Mouse (Mus musculus) Patski (cell line): Measurements from ENCODE around the gene Smad6. TPM values are rescaled to one million over a fixed set of nuclear protein-coding genes. Genes with fewer than 3 reads are reported as not detected.
A peak's percentile ranks its signal among the peaks of the same experiment; 100 is the strongest.

Source experiments
- ATAC-seq: fragments of 100-300 bp; one replicate; pipeline ENCODE4 v1.8.0; 2021
- CTCF ChIA-PET: fragments of 350-600 bp; sonication (Branson Sonifier 250); formaldehyde crosslinking; loops from one replicate; lab custom pipeline; 2022; ENCODE audit warnings: inconsistent platforms; lab: Charles Lee
- POLR2A ChIA-PET: fragments of 350-600 bp; sonication (Branson Sonifier 250); formaldehyde crosslinking; loops from one replicate; lab custom pipeline; 2022; ENCODE audit warnings: antibody characterized with exemption, inconsistent platforms; lab: Charles Lee
- DNase-seq: peaks from one replicate; pipeline ENCODE4 v3.0.0-alpha.2; 2011; ENCODE audit warnings: low read depth, low spot score
- H3K27me3 ChIP-seq: fragments of 371-371 bp; one replicate; pipeline ENCODE4 v1.5.1; 2021
- CTCF ChIP-seq: fragments of 100-300 bp; IDR thresholded peaks from one replicate; pipeline ENCODE4 v1.5.1; 2021
- in situ Hi-C: fragments of 300-500 bp; cut with MboI; formaldehyde crosslinking; loops from 3 replicates; pipeline ENCODE4 v1.11.1; 2018; ENCODE audit warnings: low pct_unique_long_range_greater_than_20kb, mixed read lengths
- polyA plus RNA-seq: library from polyadenylated mRNA; unstranded; gene quantifications from one replicate; pipeline ENCODE4 v1.2.3, GENCODE M21; 2021

The Smad6 gene
- polyA plus RNA-seq, 1 experiment from 2014 or later = 28.2 TPM

- no peaks in the 10 kb centered on the region for H3K27me3 ChIP-seq
- POLR2A ChIA-PET = interaction anchor here (0.9 to 4.4 kb wide), 4 partner anchors 60 to 65 kb away, joined by 3 to 32 read pairs (median 4); no protein-coding TSS in a partner anchor
- peak; percentile 40 for ATAC-seq
- TF ChIP-seq CTCF = no peak
- CTCF ChIA-PET = interaction anchor here (1.3 to 5.5 kb wide), 6 partner anchors 9 to 107 kb away, joined by 3 to 44 read pairs (median 8); no protein-coding TSS in a partner anchor
- in situ Hi-C loops = loop anchor here (5.0 kb wide), 1 partner anchor 65 kb away; no protein-coding TSS in a partner anchor
- peak; percentile 80 for DNase-seq
Observed at GRCm38 (mm10) chr9:64022562-64023366, 905 bp upstream of the Smad6 start.

- in situ Hi-C loops = loop anchor here (5.0 kb wide), 1 partner anchor 66 kb away; no protein-coding TSS in a partner anchor
- no peak for TF ChIP-seq CTCF
- no peak for DNase-seq
- POLR2A ChIA-PET = interaction anchor here (0.6 to 4.4 kb wide), 10 partner anchors 19 to 684 kb away, joined by 3 to 32 read pairs (median 4); no protein-coding TSS in a partner anchor
- no peak for ATAC-seq
- CTCF ChIA-PET = interaction anchor here (0.6 to 5.5 kb wide), 8 partner anchors 29 to 105 kb away, joined by 3 to 44 read pairs (median 4); no protein-coding TSS in a partner anchor
- no peaks in the 10 kb centered on the region for H3K27me3 ChIP-seq
Observed at GRCm38 (mm10) chr9:64021319-64021850, 474 bp downstream of the Smad6 start.

GRCm38 (mm10) chr9:64020606-64021318 is 1.1 kb downstream of the Smad6 start:
- in situ Hi-C loops = loop anchor here (5.0 kb wide), 1 partner anchor 67 kb away; no protein-coding TSS in a partner anchor
- no peak for TF ChIP-seq CTCF
- POLR2A ChIA-PET = interaction anchor here (0.9 to 4.4 kb wide), 10 partner anchors 19 to 105 kb away, joined by 3 to 32 read pairs (median 4); no protein-coding TSS in a partner anchor
- CTCF ChIA-PET = interaction anchor here (1.2 to 2.7 kb wide), 7 partner anchors 19 to 105 kb away, joined by 3 to 14 read pairs (median 4); no protein-coding TSS in a partner anchor
- DNase-seq = no peak
- no peaks in the 10 kb centered on the region for H3K27me3 ChIP-seq
- no peak for ATAC-seq

- no peak for TF ChIP-seq CTCF
- ATAC-seq = no peak
- in situ Hi-C loops = loop anchor here (5.0 kb wide), 1 partner anchor 67 kb away; no protein-coding TSS in a partner anchor
- ChIA-PET CTCF (interaction anchor here (1.2 to 3.1 kb wide), 5 partner anchors 18 to 67 kb away, joined by 3 to 11 read pairs (median 4); no protein-coding TSS in a partner anchor), POLR2A (interaction anchor here (0.7 to 4.4 kb wide), 8 partner anchors 22 to 317 kb away, joined by 3 to 32 read pairs (median 4); no protein-coding TSS in a partner anchor)
- no peak for DNase-seq
- H3K27me3 ChIP-seq = no peaks in the 10 kb centered on the region
Observed at GRCm38 (mm10) chr9:64020171-64020605, 1.7 kb downstream of the Smad6 start.

- ChIA-PET CTCF (interaction anchor here (0.6 to 3.1 kb wide), 7 partner anchors 10 to 68 kb away, joined by 3 to 11 read pairs (median 4); no protein-coding TSS in a partner anchor), POLR2A (interaction anchor here (0.6 to 4.4 kb wide), 6 partner anchors 21 to 316 kb away, joined by 4 to 32 read pairs (median 5); no protein-coding TSS in a partner anchor)
- no peak for DNase-seq
- no peak for ATAC-seq
- in situ Hi-C loops = loop anchor here (5.0 kb wide), 1 partner anchor 102 kb away; no protein-coding TSS in a partner anchor
- TF ChIP-seq CTCF = no peak
- H3K27me3 ChIP-seq = no peaks in the 10 kb centered on the region
Observed at GRCm38 (mm10) chr9:64019036-64019886, 2.6 kb downstream of the Smad6 start.

GRCm38 (mm10) chr9:64017861-64018793 is 3.7 kb downstream of the Smad6 start:
- H3K27me3 ChIP-seq = no peaks in the 10 kb centered on the region
- no peak for DNase-seq
- CTCF ChIA-PET = interaction anchor here (2.2 to 3.1 kb wide), 2 partner anchors 60 to 69 kb away, joined by 8 to 11 read pairs; no protein-coding TSS in a partner anchor
- POLR2A ChIA-PET = interaction anchor here (0.8 to 4.4 kb wide), 4 partner anchors 60 to 102 kb away, joined by 3 to 32 read pairs (median 4); no protein-coding TSS in a partner anchor
- in situ Hi-C loops = loop anchor here (5.0 kb wide), 1 partner anchor 101 kb away; no protein-coding TSS in a partner anchor
- no peak for TF ChIP-seq CTCF
- peak; percentile 27 for ATAC-seq

- in situ Hi-C loops = loop anchor here (5.0 kb wide), 1 partner anchor 100 kb away; no protein-coding TSS in a partner anchor
- ChIA-PET POLR2A (interaction anchor here (0.7 to 1.8 kb wide), 3 partner anchors 88 to 1071 kb away, joined by 3 to 4 read pairs (median 3); no protein-coding TSS in a partner anchor), CTCF (interaction anchor here (1.1 to 3.1 kb wide), 4 partner anchors 8 to 58 kb away, joined by 3 to 11 read pairs (median 4); no protein-coding TSS in a partner anchor)
- TF ChIP-seq CTCF = no peak
- no peak for ATAC-seq
- no peak for DNase-seq
- no peaks in the 10 kb centered on the region for H3K27me3 ChIP-seq
Observed at GRCm38 (mm10) chr9:64016648-64017400, 5.0 kb downstream of the Smad6 start.
